Mouse (Mus musculus): ENCODE results near the gene Nhlh2. TPM values are rescaled to one million over a fixed set of nuclear protein-coding genes. Genes with fewer than 3 reads are reported as not detected.

Gene Nhlh2
- polyA plus RNA-seq, 1 experiment from 2014 or later: 44.3 TPM

DNA sequence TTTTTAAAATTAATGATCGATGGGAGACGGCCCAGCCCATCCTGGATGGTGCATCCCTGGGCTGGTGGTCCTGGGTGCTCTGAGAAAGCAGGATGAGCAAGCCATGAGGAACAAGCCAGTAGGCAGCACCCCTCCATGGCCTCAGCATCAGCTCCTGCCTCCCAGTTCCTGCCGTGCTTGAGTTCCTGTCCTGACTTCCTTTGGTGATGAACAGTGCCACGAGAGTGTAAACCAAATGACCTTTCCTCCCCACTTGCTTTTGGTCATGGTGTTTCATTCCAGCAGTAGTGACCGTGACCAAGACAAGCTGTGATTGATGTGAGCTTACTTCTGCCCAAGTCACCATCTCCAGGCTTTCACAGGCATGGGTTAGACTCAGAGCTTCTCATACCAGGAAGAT is 27.9 kb downstream of the Nhlh2 start:
- Histone ChIP-seq H3K4me3 (no peak overlapping the region), H3K9me3 (no peaks in the 10 kb centered on the region), H3K36me3 (replicated peaks) (no peaks in the 10 kb centered on the region), H3K4me2 (no peak overlapping the region), H3K27me3 (replicated peaks) (no peaks in the 10 kb centered on the region), H3K9ac (no peak overlapping the region), H3K4me1 (no peaks in the 10 kb centered on the region), H3K27ac (no peak overlapping the region)
- 86% methylated on average over 5 of the region's 5 CpGs for WGBS
- no peak for ATAC-seq (replicated peaks)

- no peaks in the 10 kb centered on the region for H3K4me1 ChIP-seq
- no peak overlapping the region for H3K27ac ChIP-seq
- 87% methylated on average over 6 of the region's 6 CpGs for WGBS
- no peaks in the 10 kb centered on the region for H3K9me3 ChIP-seq
- no peaks in the 10 kb centered on the region for H3K27me3 ChIP-seq (replicated peaks)
- no peak for ATAC-seq (replicated peaks)
- no peaks in the 10 kb centered on the region for H3K36me3 ChIP-seq (replicated peaks)
- no peak overlapping the region for H3K4me3 ChIP-seq
- no peak overlapping the region for H3K9ac ChIP-seq
- no peak overlapping the region for H3K4me2 ChIP-seq
These were observed 28.7 kb downstream of the Nhlh2 start for GRCm38 (mm10) chr3:102038608-102039007.

DNA sequence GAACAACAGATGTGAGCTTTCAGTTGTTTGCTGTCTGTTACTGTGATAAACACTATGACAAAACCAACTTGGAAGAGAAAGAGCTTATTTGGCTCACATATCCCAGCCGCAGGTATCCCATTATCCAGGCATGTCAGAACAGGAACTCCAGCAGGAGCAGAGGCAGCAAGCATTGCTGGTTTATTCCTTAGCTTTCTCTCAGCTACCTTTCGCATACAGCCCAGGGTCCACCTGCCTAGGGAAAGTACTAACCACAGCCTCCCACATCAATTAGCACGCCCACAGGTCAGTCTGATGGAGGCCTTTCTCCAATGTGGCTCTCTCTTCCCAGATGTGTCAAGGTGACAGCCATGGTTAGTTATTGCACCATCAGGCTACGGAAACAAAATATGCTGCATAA is 31.8 kb downstream of the Nhlh2 start:
- 91% methylated on average over 4 of the region's 4 CpGs for WGBS
- Histone ChIP-seq H3K4me3 (no peak overlapping the region), H3K4me2 (no peak overlapping the region), H3K9me3 (no peaks in the 10 kb centered on the region), H3K36me3 (replicated peaks) (no peaks in the 10 kb centered on the region), H3K4me1 (no peaks in the 10 kb centered on the region), H3K27ac (no peak overlapping the region), H3K9ac (no peak overlapping the region), H3K27me3 (replicated peaks) (no peaks in the 10 kb centered on the region)
- ATAC-seq (replicated peaks): no peak

- ATAC-seq (replicated peaks): no peak
- H3K9me3 ChIP-seq: no peaks in the 10 kb centered on the region
- no peak overlapping the region for H3K4me3 ChIP-seq
- H3K36me3 ChIP-seq (replicated peaks): no peaks in the 10 kb centered on the region
- H3K27me3 ChIP-seq (replicated peaks): no peaks in the 10 kb centered on the region
- no peak overlapping the region for H3K27ac ChIP-seq
- peaks cover 6% of the 10 kb centered on the region; the same call in 1 of the 2 replicates for H3K4me1 ChIP-seq
- 44% methylated on average over 3 of the region's 3 CpGs for WGBS
- no peak overlapping the region for H3K4me2 ChIP-seq
- no peak overlapping the region for H3K9ac ChIP-seq
These were observed 35.2 kb downstream of the Nhlh2 start for GRCm38 (mm10) chr3:102045071-102045470.

GRCm38 (mm10) chr3:102047532-102047931 is 37.7 kb downstream of the Nhlh2 start:
- WGBS: 91% methylated on average over 2 of the region's 2 CpGs
- Histone ChIP-seq H3K36me3 (replicated peaks) (no peaks in the 10 kb centered on the region), H3K9me3 (no peaks in the 10 kb centered on the region)

GRCm38 (mm10) chr3:102049207-102050104 is 39.6 kb downstream of the Nhlh2 start:
- ATAC-seq (replicated peaks): peak; percentile 67; the same call in 1 of the 2 replicates
- Histone ChIP-seq H3K9me3 (no peaks in the 10 kb centered on the region), H3K4me1 (peaks cover 8% of the 10 kb centered on the region; the same call in 1 of the 2 replicates), H3K4me2 (no peak overlapping the region), H3K27me3 (replicated peaks) (no peaks in the 10 kb centered on the region), H3K4me3 (no peak overlapping the region), H3K36me3 (replicated peaks) (no peaks in the 10 kb centered on the region), H3K27ac (0 out of 2 replicates have a peak overlapping the region, but pooled peaks have one; percentile 5), H3K9ac (no peak overlapping the region)
- WGBS: 47% methylated on average over 14 of the region's 14 CpGs

More at GRCm38 (mm10) chr3:102047532-102047931, 37.7 kb downstream of the Nhlh2 start:
- no peaks in the 10 kb centered on the region for H3K27me3 ChIP-seq (replicated peaks)
- ATAC-seq (replicated peaks): no peak
- no peak overlapping the region for H3K27ac ChIP-seq
- no peak overlapping the region for H3K9ac ChIP-seq
- H3K4me2 ChIP-seq: no peak overlapping the region
- no peak overlapping the region for H3K4me3 ChIP-seq
- H3K4me1 ChIP-seq: peaks cover 6% of the 10 kb centered on the region; the same call in 1 of the 2 replicates

- Histone ChIP-seq H3K27ac (no peak overlapping the region), H3K4me2 (no peak overlapping the region), H3K36me3 (replicated peaks) (no peaks in the 10 kb centered on the region), H3K9ac (no peak overlapping the region), H3K27me3 (replicated peaks) (no peaks in the 10 kb centered on the region), H3K4me3 (no peak overlapping the region), H3K4me1 (peaks cover 8% of the 10 kb centered on the region; the same call in 1 of the 2 replicates), H3K9me3 (no peaks in the 10 kb centered on the region)
- 53% methylated on average over 3 of the region's 3 CpGs for WGBS
- ATAC-seq (replicated peaks): no peak
These were observed 42.2 kb downstream of the Nhlh2 start for GRCm38 (mm10) chr3:102052036-102052435.

- WGBS: 15% methylated on average over 8 of the region's 8 CpGs
These were observed 43.4 kb downstream of the Nhlh2 start for GRCm38 (mm10) chr3:102053293-102053692.

GRCm38 (mm10) chr3:102055878-102056277 is 46.0 kb downstream of the Nhlh2 start:
- WGBS: 11% methylated on average over 4 of the region's 4 CpGs
- Histone ChIP-seq H3K9ac (no peak overlapping the region), H3K4me1 (0 out of 2 replicates have a peak, but pooled peaks cover 2% of the 10 kb centered on the region), H3K27ac (no peak overlapping the region), H3K27me3 (replicated peaks) (no peaks in the 10 kb centered on the region), H3K36me3 (replicated peaks) (no peaks in the 10 kb centered on the region), H3K9me3 (no peaks in the 10 kb centered on the region), H3K4me3 (no peak overlapping the region), H3K4me2 (no peak overlapping the region)
- no peak for ATAC-seq (replicated peaks)

More at GRCm38 (mm10) chr3:102053293-102053692, 43.4 kb downstream of the Nhlh2 start:
- H3K4me2 ChIP-seq: no peak overlapping the region
- H3K27me3 ChIP-seq (replicated peaks): no peaks in the 10 kb centered on the region
- H3K4me1 ChIP-seq: peaks cover 8% of the 10 kb centered on the region; the same call in 1 of the 2 replicates
- H3K9me3 ChIP-seq: no peaks in the 10 kb centered on the region
- H3K9ac ChIP-seq: no peak overlapping the region
- no peak for ATAC-seq (replicated peaks)
- H3K36me3 ChIP-seq (replicated peaks): no peaks in the 10 kb centered on the region
- no peak overlapping the region for H3K4me3 ChIP-seq
- no peak overlapping the region for H3K27ac ChIP-seq

- WGBS: 74% methylated on average over 6 of the region's 6 CpGs
These were observed 50.2 kb downstream of the Nhlh2 start for GRCm38 (mm10) chr3:102060065-102060464.

DNA sequence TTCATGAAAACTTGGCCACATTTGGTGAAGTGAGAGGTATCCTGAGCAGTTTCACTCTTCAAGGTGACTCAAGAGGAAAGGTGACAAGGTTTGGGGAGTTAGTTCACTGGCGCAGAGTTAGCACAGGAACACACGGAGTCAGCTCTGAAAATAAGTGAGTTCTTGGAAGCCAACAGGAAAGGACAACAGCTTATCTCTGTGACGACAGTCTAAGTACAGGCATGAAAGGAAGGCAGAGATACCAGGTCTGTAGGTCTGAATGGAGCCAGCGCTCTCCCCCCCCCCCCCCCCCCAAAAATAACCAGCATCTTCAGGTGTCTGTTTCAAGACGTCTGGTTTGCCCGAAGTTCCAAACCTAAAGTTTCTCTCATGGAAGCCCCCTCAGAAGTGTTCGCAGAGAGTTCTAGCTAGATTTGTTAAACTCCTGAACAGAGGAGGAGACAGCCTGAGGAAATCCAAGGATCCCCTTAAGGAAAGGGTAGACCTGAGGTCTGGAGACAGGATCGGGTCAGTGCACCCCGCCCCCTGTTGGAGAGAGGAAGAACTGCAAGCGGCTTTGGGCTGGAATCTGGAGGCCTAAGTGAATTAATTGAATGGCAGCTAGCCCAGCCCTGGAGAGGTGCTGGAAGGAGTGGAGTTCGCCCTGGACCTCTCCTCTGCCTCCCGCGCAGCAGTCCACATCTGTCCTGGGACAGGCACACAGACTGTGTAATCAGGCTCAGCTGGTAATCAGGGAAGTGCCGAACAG is 52.2 kb downstream of the Nhlh2 start:
- Histone ChIP-seq H3K4me3 (no peak overlapping the region), H3K4me2 (no peak overlapping the region), H3K36me3 (replicated peaks) (no peaks in the 10 kb centered on the region), H3K9ac (no peak overlapping the region), H3K4me1 (no peaks in the 10 kb centered on the region; the same call in 1 of the 2 replicates), H3K27me3 (replicated peaks) (no peaks in the 10 kb centered on the region), H3K27ac (no peak overlapping the region), H3K9me3 (no peaks in the 10 kb centered on the region)
- no peak; the same call in 1 of the 2 replicates for ATAC-seq (replicated peaks)
- WGBS: 40% methylated on average over 14 of the region's 14 CpGs

More at GRCm38 (mm10) chr3:102060065-102060464, 50.2 kb downstream of the Nhlh2 start:
- H3K27me3 ChIP-seq (replicated peaks): no peaks in the 10 kb centered on the region
- H3K4me1 ChIP-seq: no peaks in the 10 kb centered on the region; the same call in 1 of the 2 replicates
- ATAC-seq (replicated peaks): no peak
- H3K27ac ChIP-seq: no peak overlapping the region
- no peak overlapping the region for H3K9ac ChIP-seq
- H3K4me3 ChIP-seq: no peak overlapping the region
- H3K4me2 ChIP-seq: no peak overlapping the region
- no peaks in the 10 kb centered on the region for H3K9me3 ChIP-seq
- no peaks in the 10 kb centered on the region for H3K36me3 ChIP-seq (replicated peaks)

GRCm38 (mm10) chr3:102062671-102063010 is 52.8 kb downstream of the Nhlh2 start:
- no peak for ATAC-seq (replicated peaks)
- no peak overlapping the region for H3K4me3 ChIP-seq
- H3K9ac ChIP-seq: no peak overlapping the region
- no peaks in the 10 kb centered on the region for H3K36me3 ChIP-seq (replicated peaks)
- no peak overlapping the region for H3K27ac ChIP-seq
- H3K4me2 ChIP-seq: no peak overlapping the region
- H3K9me3 ChIP-seq: no peaks in the 10 kb centered on the region
- no peaks in the 10 kb centered on the region; the same call in 1 of the 2 replicates for H3K4me1 ChIP-seq
- H3K27me3 ChIP-seq (replicated peaks): no peaks in the 10 kb centered on the region
- WGBS: 33% methylated on average over 8 of the region's 8 CpGs
